Mouse (Mus musculus) adrenal gland, adult 18-20 months (tissue): ENCODE measurements at regions not wholly inside any gene's neighbourhood (a gene's known extent, or its start where the extent isn't known, plus 50 kb on each side); places are given as distances from the start of the nearest gene placed in this dataset.

Experiments
- DNase-seq, 2 experiments: peaks; one replicate each; pipeline ENCODE4 v3.0.0; 2021 to 2022; ENCODE audit warnings: low spot score in 2 of 2

DNA sequence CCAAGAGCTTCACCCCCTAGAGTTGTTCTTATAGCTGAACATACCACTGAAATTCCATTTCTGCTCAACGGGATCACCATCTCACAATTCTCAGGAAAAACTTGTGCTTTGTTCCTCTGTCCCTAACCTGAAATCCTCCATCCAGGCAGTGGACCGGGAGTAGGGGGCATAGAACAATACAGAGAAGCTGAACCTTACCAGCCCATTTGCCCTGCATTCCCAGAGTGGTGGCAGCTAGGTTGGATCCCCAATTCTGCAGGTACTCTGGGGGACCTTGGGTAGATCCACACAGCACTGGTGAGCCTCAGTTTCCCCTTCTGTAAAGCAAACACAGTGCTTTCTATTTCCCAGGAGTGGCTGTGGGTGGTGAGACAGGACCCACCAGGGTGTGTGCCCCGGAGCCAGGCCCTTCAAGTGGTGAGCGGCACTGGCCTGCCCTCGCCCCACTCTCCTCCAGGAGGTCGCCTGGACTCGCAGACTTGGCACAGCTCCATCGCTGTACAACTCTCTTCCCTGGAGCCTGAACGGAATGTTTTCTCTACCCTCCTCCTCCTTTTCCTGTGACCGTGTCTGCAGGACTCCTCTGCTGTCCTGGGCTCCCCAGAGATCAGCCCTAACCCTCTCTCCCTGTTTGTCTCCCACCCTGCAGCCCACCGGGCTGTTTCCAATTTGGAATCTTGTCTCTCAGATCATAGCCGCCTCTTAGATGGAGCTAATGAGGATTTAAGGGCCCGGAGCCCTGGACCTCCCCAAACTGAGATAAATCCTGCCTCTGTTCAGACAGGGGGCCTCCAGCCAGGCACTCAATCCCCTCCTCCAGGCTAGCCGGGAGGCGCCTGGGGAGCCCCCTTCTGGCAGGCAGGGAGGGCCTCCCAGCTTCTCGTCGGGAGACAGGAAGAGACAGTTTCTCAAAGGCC, 52.3 kb upstream of the Cux1 start:
- DNase-seq = no peak

GRCm38 (mm10) chr5:136620234-136620633, 52.9 kb upstream of the Cux1 start:
- DNase-seq = no peak

GRCm38 (mm10) chr5:136621336-136622125, 54.2 kb upstream of the Cux1 start:
- no peak for DNase-seq

- no peak for DNase-seq
Observed at GRCm38 (mm10) chr5:136622152-136622551, 54.9 kb upstream of the Cux1 start.

DNA sequence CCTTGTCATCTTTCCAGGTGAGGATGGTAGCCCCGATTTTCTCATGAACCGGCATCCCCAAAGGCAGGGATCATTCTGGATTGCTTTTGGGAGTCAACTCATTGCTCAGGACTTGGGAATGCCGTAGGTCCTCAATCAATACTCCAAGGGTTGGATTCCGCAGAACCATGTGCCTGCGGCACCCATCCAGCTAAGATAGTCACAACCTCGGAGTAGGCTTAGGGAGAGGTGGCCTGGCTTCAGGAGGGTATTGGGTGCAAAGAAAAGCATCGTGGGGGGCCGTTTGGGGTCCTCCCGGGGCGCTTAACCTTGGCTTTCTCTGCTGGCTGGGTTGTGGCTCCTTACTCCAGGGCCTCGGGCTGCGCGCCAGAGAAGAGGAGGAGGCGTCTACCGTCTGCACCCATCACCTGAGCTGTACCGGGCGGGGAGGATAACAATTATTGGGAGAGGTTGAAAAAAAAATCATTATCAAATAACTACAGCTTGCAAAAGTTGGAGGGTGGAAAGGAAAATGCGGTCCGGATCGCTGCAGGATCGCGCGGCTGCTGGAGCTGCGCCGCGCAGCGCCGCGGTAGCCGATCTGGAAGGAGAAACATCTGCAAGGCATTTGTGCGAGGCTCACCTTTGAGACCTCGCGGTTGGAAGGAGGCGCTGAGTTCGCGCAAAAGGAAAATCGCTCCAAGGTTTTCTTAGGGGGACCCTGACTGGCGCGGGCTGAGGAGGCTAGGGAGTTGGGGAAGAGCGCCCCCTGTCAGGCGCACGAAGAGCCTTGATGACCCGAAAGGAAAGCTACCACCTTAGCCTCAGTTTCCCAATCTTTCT, 55.6 kb upstream of the Cux1 start:
- DNase-seq = peak; percentile 55 to 64

DNA sequence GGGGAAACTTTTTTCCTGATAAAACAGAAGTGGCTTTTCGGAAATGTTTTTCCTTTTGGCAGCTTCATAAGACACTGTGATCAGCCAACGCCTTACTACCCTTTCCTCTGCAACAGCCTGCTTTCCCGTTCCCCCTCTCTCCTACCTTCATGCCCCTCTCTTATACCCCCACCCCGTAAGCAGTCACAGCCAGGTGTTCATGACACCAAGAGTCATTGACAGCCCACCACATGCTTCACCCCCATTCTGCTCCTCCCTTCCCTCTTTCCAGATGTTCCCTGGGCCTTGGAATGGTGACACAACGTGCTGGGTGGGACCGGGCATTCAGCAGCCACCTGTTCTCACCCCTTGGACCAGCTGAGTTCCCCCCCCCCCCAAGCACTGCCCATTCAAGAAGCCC, 56.5 kb upstream of the Cux1 start:
- no peak for DNase-seq

GRCm38 (mm10) chr5:136625176-136625991, 58.1 kb upstream of the Cux1 start:
- DNase-seq = no peak

DNA sequence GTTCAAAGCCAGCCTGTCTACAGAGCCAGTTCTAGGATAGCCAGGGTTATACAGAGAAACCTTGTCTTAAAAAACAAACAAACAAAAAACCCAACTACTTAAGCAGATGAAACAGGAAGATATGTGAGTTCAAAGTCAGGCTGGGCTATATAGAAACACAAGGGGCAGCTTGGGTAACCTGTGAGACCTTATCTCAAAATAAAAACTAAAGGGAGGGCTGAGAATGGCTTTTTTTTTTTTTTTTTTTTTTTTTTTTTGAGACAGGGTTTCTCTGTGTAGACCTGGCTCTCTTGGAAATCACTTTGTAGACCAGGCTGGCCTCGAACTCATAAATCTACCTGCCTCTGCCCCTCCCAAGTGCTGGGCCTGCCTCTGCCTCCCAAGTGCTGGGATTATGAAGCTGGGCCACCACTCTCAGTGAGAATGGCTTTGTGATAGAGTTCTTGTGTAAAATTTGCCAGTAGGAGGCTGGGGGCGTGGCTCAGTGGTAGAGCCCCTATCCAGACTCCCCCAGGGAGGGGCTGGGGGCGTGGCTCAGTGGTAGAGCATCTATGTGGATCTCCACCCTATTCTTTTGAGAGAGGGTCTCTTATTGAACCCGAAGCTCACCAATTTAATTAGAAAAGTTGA, 59.0 kb upstream of the Cux1 start:
- DNase-seq = no peak

DNA sequence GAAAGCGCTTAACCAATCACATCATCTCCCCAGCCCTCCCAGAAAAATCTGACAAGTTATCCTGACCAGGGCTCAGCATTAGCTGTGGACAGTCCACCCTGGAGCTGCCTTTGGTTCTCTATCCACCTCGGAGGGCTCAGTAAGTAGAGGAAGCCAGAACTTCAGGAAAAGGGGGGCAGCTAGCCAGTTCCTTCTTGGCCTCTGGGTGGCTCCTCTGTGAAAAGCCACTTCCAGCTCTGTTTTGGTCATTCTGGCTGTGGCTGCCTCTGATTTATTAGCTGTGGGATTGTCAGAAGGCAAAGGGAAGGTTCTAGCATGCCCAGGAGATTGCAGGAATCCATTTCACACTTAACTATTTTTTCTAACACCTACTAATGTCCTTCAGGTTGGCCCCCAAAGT, 59.6 kb upstream of the Cux1 start:
- DNase-seq = no peak

GRCm38 (mm10) chr5:136627671-136628292, 60.5 kb upstream of the Cux1 start:
- DNase-seq = no peak

DNA sequence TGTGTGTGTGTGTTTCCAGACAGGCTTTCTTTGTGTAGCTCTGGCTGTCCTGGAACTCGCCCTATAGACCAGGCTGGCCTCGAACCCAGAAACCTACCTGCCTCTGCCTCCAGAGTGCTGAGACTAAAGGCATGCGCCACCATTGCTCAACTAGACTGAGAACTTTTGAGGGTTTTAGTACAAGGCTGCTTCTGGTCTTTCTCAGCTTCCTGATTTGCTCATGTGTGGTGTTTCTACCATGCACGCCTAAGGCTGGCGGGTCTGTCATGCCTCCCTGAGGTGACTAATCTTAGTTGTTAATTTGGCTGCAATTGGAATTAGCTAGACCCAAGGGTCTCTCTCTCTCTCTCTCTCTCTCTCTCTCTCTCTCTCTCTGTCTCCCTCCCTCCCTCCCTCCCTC, 61.2 kb upstream of the Cux1 start:
- DNase-seq = no peak

GRCm38 (mm10) chr5:136632286-136632685, 60.7 kb upstream of the Myl10 start:
- DNase-seq = no peak

- no peak for DNase-seq
Observed at GRCm38 (mm10) chr5:136633901-136634300, 59.0 kb upstream of the Myl10 start.

- DNase-seq = no peak
Observed at GRCm38 (mm10) chr5:136635119-136635518, 57.8 kb upstream of the Myl10 start.

DNA sequence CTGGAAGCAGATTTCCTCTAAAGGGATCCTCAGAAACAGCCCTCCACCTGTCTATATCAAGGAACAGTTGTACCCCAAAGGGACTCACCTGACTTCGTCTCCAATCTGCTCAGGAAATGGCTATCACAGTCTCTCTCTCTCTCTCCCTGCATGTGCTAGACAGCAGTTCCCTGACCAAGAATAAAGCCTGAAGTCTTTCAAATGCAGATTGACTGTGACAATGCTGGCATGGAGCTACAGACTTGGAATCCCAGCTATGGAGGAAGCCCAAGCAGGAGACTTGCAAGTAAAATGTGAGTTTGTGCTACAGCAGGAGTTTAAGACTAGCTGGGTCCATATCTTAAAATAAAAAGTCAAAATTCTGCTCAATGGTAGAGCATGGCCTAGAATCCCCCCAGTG, 56.5 kb upstream of the Myl10 start:
- no peak for DNase-seq

GRCm38 (mm10) chr5:136637872-136638271, 55.1 kb upstream of the Myl10 start:
- DNase-seq = no peak

DNA sequence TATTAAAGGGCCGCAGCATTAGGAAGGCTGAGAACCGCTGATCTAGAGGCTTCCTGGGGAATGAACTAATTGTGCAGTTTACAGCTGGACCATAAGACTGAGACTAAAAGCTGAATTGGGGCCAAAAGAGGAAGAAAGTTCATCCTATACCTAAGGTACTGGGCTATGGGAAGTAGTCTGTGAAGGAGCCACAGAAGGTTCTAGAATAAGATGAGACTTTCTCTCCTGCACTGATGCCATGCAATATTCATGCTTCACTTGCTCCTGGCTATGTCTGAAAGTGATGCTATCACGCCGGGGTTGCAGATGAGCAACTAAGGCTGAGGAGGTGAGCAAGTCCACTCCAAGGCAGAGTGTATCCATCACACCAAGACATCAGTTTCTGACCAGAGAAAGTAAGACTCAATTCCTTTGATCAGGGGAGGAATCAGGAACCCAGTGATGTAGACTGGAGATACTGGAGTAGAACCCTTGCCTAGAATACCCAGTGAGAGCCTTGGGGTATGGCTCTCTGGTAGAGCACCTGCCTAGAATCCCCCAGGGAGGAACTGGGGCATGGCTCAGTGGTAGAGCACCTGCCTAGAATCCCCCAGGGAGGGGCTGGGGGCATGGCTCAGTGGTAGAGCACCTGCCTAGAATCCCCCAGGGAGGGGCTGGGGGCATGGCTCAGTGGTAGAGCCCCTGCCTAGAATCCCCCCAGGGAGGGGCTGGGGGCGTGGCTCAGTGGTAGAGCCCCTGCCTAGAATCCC, 51.9 kb upstream of the Myl10 start:
- no peak for DNase-seq

GRCm38 (mm10) chr5:136642208-136642607, 50.7 kb upstream of the Myl10 start:
- DNase-seq = no peak
